Mouse (Mus musculus) brain, adult 2 months (tissue): ENCODE measurements at regions not wholly inside any gene's neighbourhood (a gene's known extent, or its start where the extent isn't known, plus 50 kb on each side); places are given as distances from the start of the nearest gene placed in this dataset.

Source experiments
- DNase-seq: peaks from one replicate; pipeline ENCODE4 v3.0.0; 2011; ENCODE audit warnings: low read depth, low spot score

- no peak for DNase-seq
Measured at GRCm38 (mm10) chr9:23062656-23063444, 160.0 kb upstream of the Bmper start.

GRCm38 (mm10) chr9:23064001-23064400 lies 158.9 kb upstream of the Bmper start:
- DNase-seq = no peak

DNA sequence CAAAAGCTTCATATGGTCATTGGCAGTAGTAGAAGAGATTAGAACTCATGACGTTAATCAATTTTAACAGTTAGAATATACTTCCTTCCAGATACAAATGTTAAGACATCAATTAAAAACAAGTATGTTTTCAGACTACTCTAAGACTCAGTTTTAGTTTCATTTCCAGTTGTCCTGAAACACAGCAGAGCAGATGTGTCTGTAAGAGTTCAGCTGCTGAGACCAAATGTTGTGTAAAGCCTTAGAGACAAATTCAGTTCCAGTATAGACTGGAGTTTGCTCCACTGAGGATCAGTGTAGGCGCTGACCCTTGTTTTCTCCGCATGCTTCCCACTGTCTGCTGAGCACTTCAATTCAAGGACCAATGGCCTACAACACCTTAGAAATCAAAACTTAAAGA lies 158.1 kb upstream of the Bmper start:
- no peak for DNase-seq

DNA sequence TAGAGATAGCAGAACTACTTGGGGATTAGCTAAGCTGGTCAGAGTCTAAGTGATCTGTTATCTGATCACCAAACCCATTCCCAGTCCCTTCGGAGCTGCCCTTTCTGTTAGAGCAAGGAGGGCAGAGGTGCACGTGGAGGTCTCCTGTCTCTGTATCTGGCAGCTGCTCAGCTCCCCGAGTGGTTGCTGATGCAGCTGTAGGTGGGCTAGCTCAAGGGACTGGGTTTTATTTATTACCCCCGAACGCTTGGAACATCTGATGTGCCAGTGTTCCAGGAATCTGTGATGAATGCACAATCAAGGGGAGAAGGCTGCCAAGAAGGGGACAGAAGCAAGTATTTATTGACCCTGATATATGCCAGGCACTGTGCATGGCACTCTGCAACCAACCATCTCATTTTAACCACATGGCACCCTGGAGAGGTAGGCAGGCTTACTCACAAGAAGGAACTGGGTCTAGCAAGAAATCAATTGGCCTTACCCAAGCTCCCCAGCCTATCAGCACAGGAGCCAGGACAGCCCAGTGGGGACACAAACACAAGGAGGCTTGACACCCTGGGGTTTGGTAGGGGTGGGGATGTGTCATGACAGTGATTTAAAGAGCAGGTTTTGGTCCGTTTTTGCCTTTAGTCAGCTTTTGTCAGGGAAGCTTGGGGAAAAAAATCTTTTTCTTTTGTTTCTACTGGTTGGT lies 154.6 kb upstream of the Bmper start:
- no peak for DNase-seq

DNA sequence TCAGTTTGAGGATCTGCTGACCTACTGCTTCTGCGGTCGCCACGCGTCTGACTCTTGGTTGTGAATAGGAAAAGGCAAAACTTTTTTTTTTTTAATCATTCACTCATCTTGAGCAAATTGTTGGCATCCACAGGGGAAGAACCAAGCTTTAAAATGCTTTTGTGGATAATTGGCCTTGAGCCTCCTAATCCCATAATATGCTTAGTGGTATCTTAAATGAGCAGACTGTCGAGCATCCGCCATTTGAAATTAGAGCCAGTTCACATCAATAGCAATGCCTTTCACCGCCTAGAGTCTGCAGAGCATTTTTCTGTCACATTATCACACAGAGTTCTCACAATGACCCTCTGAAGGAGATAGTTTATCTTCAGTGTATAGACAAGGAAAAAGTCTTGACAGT lies 153.7 kb upstream of the Bmper start:
- DNase-seq = no peak

DNA sequence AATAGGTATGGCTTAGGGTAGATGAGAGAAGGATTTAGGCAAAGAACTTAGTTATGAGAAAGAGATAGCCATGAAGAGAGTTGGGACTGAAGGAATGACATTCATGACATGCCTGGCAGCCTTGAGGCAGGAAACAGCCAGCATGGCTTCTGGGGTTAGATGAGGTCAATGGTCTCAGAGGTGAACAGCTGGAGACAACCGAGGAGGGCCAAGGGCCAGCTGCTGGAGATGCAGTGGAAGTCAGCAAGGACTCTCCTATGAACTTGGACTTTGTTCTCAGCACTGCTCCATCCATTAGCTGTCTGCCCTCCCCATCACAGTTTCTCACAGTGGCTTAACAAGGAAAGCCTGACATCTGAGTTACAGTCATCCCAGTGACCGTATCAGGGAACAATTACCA lies 151.9 kb upstream of the Bmper start:
- no peak for DNase-seq

GRCm38 (mm10) chr9:23072741-23073140 lies 150.1 kb upstream of the Bmper start:
- no peak for DNase-seq

DNA sequence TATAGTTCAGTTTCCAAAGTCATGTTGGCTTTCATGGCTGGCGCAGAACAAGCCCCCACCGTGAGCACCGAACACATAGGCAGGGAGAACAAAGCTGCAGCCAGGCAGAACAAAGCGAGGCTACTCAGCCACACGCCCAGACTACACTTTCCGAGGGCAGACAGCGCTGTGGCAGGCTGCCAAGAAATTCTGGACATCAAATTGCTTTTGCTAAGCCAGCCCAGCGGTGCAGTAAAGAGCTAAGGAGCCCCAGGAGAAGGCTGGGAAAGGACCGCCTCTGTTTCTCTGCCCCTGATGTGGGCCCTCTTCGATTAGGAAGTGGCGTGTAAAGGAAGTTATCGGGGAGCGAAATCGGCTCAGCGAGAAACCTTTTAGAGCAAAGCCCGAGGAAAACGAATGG lies 139.3 kb upstream of the Bmper start:
- DNase-seq = peak; percentile 71

DNA sequence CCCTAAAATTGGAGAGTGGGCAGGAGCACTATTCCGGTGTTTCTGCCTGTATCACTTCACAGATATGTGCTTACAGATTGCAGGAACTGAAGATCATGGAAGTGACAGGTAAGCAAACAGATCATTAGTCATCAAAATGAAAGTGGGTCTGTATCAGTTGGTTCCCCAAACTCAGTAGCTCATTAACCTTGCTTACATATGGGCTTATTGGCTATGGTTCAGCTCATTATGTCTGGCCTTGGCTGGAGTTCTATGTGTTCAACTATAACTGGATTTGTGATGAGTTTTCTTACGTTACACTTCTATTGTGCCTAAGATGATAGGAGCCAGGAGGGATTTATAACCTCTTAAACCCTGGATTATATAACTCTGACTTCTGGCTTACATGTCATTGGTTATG lies 133.5 kb upstream of the Bmper start:
- no peak for DNase-seq

DNA sequence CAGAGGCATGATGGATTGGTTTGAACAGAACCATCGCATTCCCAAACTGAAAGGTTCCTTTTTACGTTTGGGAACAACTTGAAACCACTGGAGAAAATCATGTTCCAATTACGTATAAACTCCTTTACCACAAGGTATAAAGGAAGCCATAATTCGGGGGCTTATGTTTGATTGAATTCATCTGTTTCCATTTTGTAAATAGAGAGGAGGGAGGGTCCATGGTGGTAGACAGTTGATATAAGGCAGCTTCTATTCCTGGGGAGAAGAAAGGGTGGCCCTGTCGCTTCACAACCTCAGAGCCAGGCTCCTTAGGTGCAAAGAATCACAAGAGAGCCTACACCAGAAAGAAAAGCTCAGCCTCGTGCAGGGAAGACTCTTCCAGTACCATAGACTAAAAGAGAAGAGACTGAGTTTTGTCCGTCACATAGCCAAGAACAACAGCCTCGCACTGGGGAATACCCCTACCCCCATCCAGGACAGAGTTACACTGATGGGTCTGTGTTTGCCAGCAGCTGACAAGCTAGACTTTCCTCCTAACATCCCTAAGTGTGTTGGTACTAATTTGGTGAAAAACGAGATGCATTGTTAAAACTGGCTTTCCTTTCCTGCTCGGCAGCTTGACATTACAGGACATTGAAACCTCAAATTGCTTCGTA lies 125.6 kb upstream of the Bmper start:
- no peak for DNase-seq

- no peak for DNase-seq
Measured at GRCm38 (mm10) chr9:23101584-23101983, 121.3 kb upstream of the Bmper start.

GRCm38 (mm10) chr9:23101990-23102796 lies 120.7 kb upstream of the Bmper start:
- DNase-seq = peak; percentile 26

DNA sequence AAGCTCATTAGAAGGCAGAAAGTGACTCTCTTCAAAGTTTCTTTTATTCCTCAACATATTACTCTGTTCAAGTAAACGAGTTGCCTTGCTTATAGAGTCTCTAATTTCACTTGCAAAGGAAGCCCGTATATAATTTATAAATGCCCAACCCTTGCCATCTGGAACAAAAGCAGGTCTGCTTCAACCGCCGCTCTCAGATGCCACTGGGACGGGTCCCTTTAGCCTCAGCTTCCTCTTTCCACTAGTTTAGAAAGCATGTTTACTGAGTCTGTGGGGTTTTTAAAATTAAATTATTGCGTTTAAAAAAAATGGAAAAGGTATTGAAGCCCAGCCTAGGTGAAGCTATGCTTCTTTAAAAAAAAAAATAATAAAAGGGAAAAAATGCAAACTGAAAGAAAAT lies 111.4 kb upstream of the Bmper start:
- DNase-seq = no peak

DNA sequence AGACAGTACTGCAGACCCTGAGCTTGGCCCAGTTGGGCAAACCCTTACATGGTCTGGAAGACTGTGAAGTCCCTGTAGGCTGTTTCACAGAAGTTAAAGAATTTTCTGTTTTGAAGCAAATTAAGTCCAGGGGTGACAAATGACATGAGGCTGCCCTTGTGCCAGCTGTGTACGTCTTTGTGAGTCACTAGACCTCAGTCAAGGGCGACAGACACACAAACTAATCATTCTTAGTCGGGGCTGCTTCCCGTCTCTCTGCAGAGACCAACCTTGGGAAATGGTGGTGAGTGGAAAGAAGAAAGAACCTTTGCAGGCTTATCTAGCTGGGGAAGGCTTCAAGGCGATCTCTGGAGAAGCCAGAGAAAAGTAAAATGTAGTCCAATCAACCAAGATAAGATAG lies 107.8 kb upstream of the Bmper start:
- no peak for DNase-seq

DNA sequence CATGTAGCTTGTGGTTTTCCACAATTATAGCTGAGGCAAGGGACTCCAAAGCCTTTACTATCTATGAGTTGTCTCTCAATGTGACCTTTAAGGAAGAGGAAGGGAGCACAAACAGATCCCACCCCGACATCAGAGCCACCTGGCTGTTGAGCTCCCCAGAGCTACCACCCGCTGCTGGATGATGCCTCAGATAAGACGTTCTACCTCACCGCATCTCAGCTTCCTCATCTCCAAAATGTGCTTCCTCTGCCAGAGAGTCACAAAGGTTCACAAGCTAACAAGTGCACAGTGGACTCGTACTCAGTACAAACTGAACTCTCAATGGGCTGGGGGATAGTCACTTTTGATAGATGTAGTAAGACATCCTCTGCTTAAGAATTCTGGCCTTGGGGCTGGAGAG lies 107.3 kb upstream of the Bmper start:
- no peak for DNase-seq

GRCm38 (mm10) chr9:23116311-23116710 lies 106.6 kb upstream of the Bmper start:
- DNase-seq = no peak

DNA sequence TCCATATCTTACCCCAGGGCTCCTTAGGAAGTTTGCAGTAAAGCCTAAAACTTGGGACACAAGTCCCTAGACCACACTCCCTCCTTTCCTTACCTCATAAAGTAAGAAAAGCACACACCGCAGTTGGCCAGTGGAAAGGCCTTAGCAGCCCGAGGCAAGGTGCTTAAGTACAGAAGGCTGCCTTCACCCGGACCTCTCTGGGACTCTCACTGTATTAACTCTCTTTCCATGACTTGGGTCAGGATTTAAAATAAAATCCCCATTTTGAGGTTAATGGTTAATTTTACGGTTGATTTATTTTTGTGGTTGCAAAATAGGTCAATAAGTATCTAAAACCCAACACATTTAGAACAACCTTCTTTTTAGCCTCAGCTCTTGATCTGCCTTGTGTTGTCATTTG lies 103.1 kb upstream of the Bmper start:
- DNase-seq = no peak

DNA sequence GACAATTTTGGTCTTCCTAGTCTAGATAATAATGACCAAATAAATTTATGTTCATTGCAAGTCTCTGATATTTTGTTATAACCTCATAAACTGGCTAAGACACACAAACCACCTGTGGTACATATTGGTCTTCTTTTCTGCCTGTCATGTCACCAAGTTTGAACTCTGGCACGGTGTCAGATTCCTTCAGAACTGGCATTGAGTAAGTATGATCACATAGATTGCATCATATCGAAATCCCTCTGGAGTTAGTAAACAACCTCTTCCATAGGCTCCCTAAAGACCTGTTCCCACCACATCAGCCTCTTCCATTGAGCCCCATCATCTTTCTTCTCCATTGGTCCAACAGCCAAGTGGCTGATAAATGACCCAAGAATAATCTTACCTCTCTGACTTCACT lies 102.1 kb upstream of the Bmper start:
- DNase-seq = no peak

- peak; percentile 10 for DNase-seq
Measured at GRCm38 (mm10) chr9:23122524-23122923, 100.4 kb upstream of the Bmper start.

GRCm38 (mm10) chr9:23123452-23123851 lies 99.4 kb upstream of the Bmper start:
- DNase-seq = no peak

- DNase-seq = no peak
Measured at GRCm38 (mm10) chr9:23125761-23126704, 96.8 kb upstream of the Bmper start.
